Mouse (Mus musculus) myocyte (in vitro differentiated cells): Measurements from ENCODE around the gene Prpf31.

ENCODE experiments used
- CEBPB ChIP-seq: IDR thresholded peaks from 2 replicates; pipeline ENCODE4 v1.6.1; 2011; ENCODE audit warnings: mild to moderate bottlenecking, moderate library complexity; ENCODE audit not compliant: poor library complexity, insufficient read depth, severe bottlenecking
- E2F4 ChIP-seq: IDR thresholded peaks from one replicate; pipeline ENCODE4 v1.6.1; 2011; ENCODE audit warnings: mild to moderate bottlenecking, control low read depth, moderate library complexity; ENCODE audit not compliant: insufficient read depth
- MYOD1 ChIP-seq, 3 experiments: IDR thresholded peaks; one replicate each; pipeline ENCODE4 v1.6.1; 2011; ENCODE audit warnings: control low read depth in 2 of 3, low read depth in 2 of 3, mild to moderate bottlenecking in 2 of 3, moderate library complexity in 1 of 3; ENCODE audit not compliant: insufficient read length in 2 of 3, control insufficient read depth in 1 of 3
- MYOG ChIP-seq, 3 experiments: IDR thresholded peaks; one replicate each; pipeline ENCODE4 v1.6.1; 2011; ENCODE audit warnings: control low read depth in 2 of 3, low read depth in 2 of 3, mild to moderate bottlenecking in 2 of 3; ENCODE audit not compliant: insufficient read length in 2 of 3, control insufficient read depth in 1 of 3, insufficient read depth in 1 of 3
- POLR2A ChIP-seq: IDR thresholded peaks from one replicate; pipeline ENCODE4 v1.6.1; 2011; ENCODE audit warnings: low read depth, mild to moderate bottlenecking, control low read depth, moderate library complexity; ENCODE audit not compliant: insufficient read length
- POLR2AphosphoS2 ChIP-seq: IDR thresholded peaks from one replicate; pipeline ENCODE4 v1.6.1; 2011; ENCODE audit warnings: low read depth, control low read depth; ENCODE audit not compliant: insufficient read length
- TCF3 ChIP-seq: IDR thresholded peaks from one replicate; pipeline ENCODE4 v1.6.1; 2011; ENCODE audit warnings: low read depth, control low read depth; ENCODE audit not compliant: insufficient read length
- USF1 ChIP-seq: IDR thresholded peaks from one replicate; pipeline ENCODE4 v1.6.1; 2011; ENCODE audit warnings: low read depth, mild to moderate bottlenecking, control low read depth, moderate library complexity

GRCm38 (mm10) chr7:3683908-3684550 is 54.2 kb downstream of the Prpf31 start:
- no peak for TF ChIP-seq POLR2A
- TF ChIP-seq CEBPB: no peak
- no peak for TF ChIP-seq POLR2AphosphoS2
- no peak for TF ChIP-seq E2F4
- no peak for TF ChIP-seq MYOG (IDR thresholded peaks at IDR 0.05; ENCODE audit: control insufficient read depth in 1 of 3, insufficient read depth in 1 of 3, insufficient read length in 2 of 3, low read depth in 2 of 3)
- TF ChIP-seq TCF3: no peak
- no peak for TF ChIP-seq MYOD1 (IDR thresholded peaks at IDR 0.05; ENCODE audit: control insufficient read depth in 1 of 3, insufficient read length in 2 of 3, low read depth in 2 of 3)
- TF ChIP-seq USF1: no peak
